Comparison of ENCODE assay signal across 9 mouse cellular contexts in the genomic region with DNA sequence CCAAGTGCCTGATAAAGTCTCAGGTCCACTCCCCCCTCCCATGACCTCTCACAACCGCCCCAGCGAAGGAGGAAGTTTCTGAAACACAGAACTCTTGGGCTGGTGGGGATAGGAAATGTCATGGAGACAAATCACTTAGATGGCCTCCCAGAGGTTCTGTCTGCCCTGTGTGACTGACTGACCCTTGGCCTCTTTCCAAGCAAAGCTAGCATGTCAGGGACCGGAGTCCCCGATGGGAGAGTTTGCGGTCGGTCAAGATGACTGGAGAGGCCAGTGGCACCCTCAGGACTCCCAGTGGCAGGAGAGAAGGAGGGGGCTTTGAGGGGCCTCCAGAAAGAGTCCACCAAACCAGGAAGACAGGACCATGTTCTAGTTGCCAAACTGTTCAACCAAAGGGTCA. TPM values are rescaled to one million over a fixed set of nuclear protein-coding genes. Genes with fewer than 3 reads are reported as not detected.
DNase-seq lines count a peak whose midpoint lies in the region; ATAC-seq and TF ChIP-seq lines count a peak whose summit lies in the region.
"Had no signal": no experiment of that assay in that cellular context is flagged by ENCODE, and none has a peak within 500 bp of the region (broad histone marks: within the 10 kb centered on the region; RNA-seq: fewer than 3 reads in every experiment).

No protein-coding gene starts in this region.

- TF ChIP-seq EP300 in liver, postnatal 0 days (IDR thresholded peaks at IDR 0.05; ENCODE audit: low read depth): no peak

- 0 out of 2 replicates have a peak overlapping the region, but pooled peaks have one; percentile 1 for H3K9ac ChIP-seq in embryonic facial prominence, embryonic 15.5 days
- H3K9ac ChIP-seq in hindbrain, embryonic 15.5 days: peak overlapping the region; percentile 88
- H3K9ac ChIP-seq in liver, postnatal 0 days (replicated peaks): no peak overlapping the region

- peak overlapping the region; percentile 86 for H3K4me2 ChIP-seq in embryonic facial prominence, embryonic 15.5 days (replicated peaks)
- H3K4me2 ChIP-seq in hindbrain, embryonic 15.5 days: peak overlapping the region; percentile 85
- no peak overlapping the region for H3K4me2 ChIP-seq in liver, postnatal 0 days (ENCODE audit: low read depth, low read length)

- TF ChIP-seq CTCF in liver, postnatal 0 days (IDR thresholded peaks at IDR 0.05; ENCODE audit: low read depth): no peak

- H3K4me3 ChIP-seq in embryonic facial prominence, embryonic 10.5 days: peak overlapping the region; percentile 89
- H3K4me3 ChIP-seq in embryonic facial prominence, embryonic 15.5 days (replicated peaks): peak overlapping the region; percentile 64
- peak overlapping the region; percentile 87 for H3K4me3 ChIP-seq in hindbrain, embryonic 15.5 days
- H3K4me3 ChIP-seq in liver, postnatal 0 days (ENCODE audit: low read depth, low read length): no peak overlapping the region

- H3K27ac ChIP-seq in embryonic facial prominence, embryonic 10.5 days (replicated peaks): peak overlapping the region; percentile 97
- no peak overlapping the region for H3K27ac ChIP-seq in embryonic facial prominence, embryonic 15.5 days (replicated peaks)
- H3K27ac ChIP-seq in hindbrain, embryonic 15.5 days (replicated peaks): peak overlapping the region; percentile 85; the same call in 1 of the 2 replicates
- no peak overlapping the region for H3K27ac ChIP-seq in liver, postnatal 0 days (ENCODE audit: low read depth)

- H3K9me3 ChIP-seq in embryonic facial prominence, embryonic 10.5 days: no peaks in the 10 kb centered on the region
- no peaks in the 10 kb centered on the region for H3K9me3 ChIP-seq in embryonic facial prominence, embryonic 15.5 days (replicated peaks)
- H3K9me3 ChIP-seq in hindbrain, embryonic 15.5 days: no peaks in the 10 kb centered on the region
- no peaks in the 10 kb centered on the region for H3K9me3 ChIP-seq in liver, postnatal 0 days (ENCODE audit: low read length)

- peaks cover 25% of the 10 kb centered on the region for H3K27me3 ChIP-seq in embryonic facial prominence, embryonic 10.5 days (replicated peaks; ENCODE audit: low read depth, poor library complexity, severe bottlenecking)
- no peaks in the 10 kb centered on the region for H3K27me3 ChIP-seq in embryonic facial prominence, embryonic 15.5 days
- H3K27me3 ChIP-seq in hindbrain, embryonic 15.5 days: no peaks in the 10 kb centered on the region
- H3K27me3 ChIP-seq in liver, postnatal 0 days (ENCODE audit: insufficient read depth, low read length): peaks cover 21% of the 10 kb centered on the region

- ATAC-seq in embryonic facial prominence, embryonic 15.5 days (ENCODE audit: insufficient number of reproducible peaks, low FRiP score, low TSS enrichment, low read depth): no peak
- no peak for ATAC-seq in hindbrain, embryonic 15.5 days (ENCODE audit: low FRiP score, low read depth)
- no peak for ATAC-seq in liver, postnatal 0 days
- no peak for ATAC-seq in frontal cortex, adult (ENCODE audit: low TSS enrichment)

- peaks cover 95% of the 10 kb centered on the region for H3K4me1 ChIP-seq in embryonic facial prominence, embryonic 10.5 days
- peaks cover 46% of the 10 kb centered on the region for H3K4me1 ChIP-seq in embryonic facial prominence, embryonic 15.5 days
- H3K4me1 ChIP-seq in hindbrain, embryonic 15.5 days (replicated peaks): peaks cover 76% of the 10 kb centered on the region
- H3K4me1 ChIP-seq in liver, postnatal 0 days (ENCODE audit: insufficient read depth): peaks cover 9% of the 10 kb centered on the region; the same call in 1 of the 2 replicates

- DNase-seq in embryonic facial prominence, embryonic 10.5 days (ENCODE audit: low spot score): no peak
- DNase-seq in liver, postnatal 0 days: peak; percentile 38
- no peak for DNase-seq in thymus, postnatal 36 days
- no peak for DNase-seq in gastrocnemius, adult 18-20 months (ENCODE audit: low spot score)
- no peak for DNase-seq in testis, postnatal 10 days (ENCODE audit: low spot score)

- 38% methylated on average over 6 of the region's 6 CpGs for WGBS in embryonic facial prominence, embryonic 10.5 days
- WGBS in embryonic facial prominence, embryonic 15.5 days: 47% methylated on average over 6 of the region's 6 CpGs
- WGBS in hindbrain, embryonic 15.5 days: 4% methylated on average over 6 of the region's 6 CpGs
- 10% methylated on average over 6 of the region's 6 CpGs for WGBS in liver, postnatal 0 days (ENCODE audit: insufficient replicate concordance)

- peaks cover 63% of the 10 kb centered on the region for H3K36me3 ChIP-seq in embryonic facial prominence, embryonic 10.5 days (replicated peaks)
- H3K36me3 ChIP-seq in embryonic facial prominence, embryonic 15.5 days: peaks cover 21% of the 10 kb centered on the region
- no peaks in the 10 kb centered on the region; the same call in 1 of the 2 replicates for H3K36me3 ChIP-seq in hindbrain, embryonic 15.5 days
- H3K36me3 ChIP-seq in liver, postnatal 0 days (replicated peaks; ENCODE audit: insufficient read depth, low read length): peaks cover 23% of the 10 kb centered on the region

RNA-seq across cellular contexts. Expression of a gene that starts 1.2 kb away (rescaled TPM):
- 29.5 and 29.8 TPM in 2 replicates for polyA plus RNA-seq in embryonic facial prominence, embryonic 10.5 days (2016; fragmentation: Nextera tagmentation; extraction: Ambion mirVana)
- 29.0 and 31.5 TPM in 2 replicates for polyA plus RNA-seq in embryonic facial prominence, embryonic 15.5 days (2015; fragmentation: Nextera tagmentation; extraction: Ambion mirVana)
- 134 and 160 TPM in 2 replicates for polyA plus RNA-seq in hindbrain, embryonic 15.5 days (2015; fragmentation: Nextera tagmentation; extraction: Ambion mirVana)
- 0.19 and 0.20 TPM in 2 replicates for polyA plus RNA-seq in liver, postnatal 0 days (2015; fragmentation: Nextera tagmentation; extraction: Ambion mirVana)
- under 1 TPM; 0.37 to 0.74 TPM for total RNA-seq in gastrocnemius, adult 18-20 months (2021)
- total RNA-seq: monocyte, adult 5-6 weeks had no signal

RNA-seq across cellular contexts. Expression of a gene that starts 9.8 kb away (rescaled TPM):
- 1.3 and 1.4 TPM in 2 replicates for polyA plus RNA-seq in embryonic facial prominence, embryonic 10.5 days (2016; fragmentation: Nextera tagmentation; extraction: Ambion mirVana)
- polyA plus RNA-seq in embryonic facial prominence, embryonic 15.5 days (2015; fragmentation: Nextera tagmentation; extraction: Ambion mirVana): 4.9 and 8.3 TPM in 2 replicates
- polyA plus RNA-seq in hindbrain, embryonic 15.5 days (2015; fragmentation: Nextera tagmentation; extraction: Ambion mirVana): 3.4 and 4.0 TPM in 2 replicates
- 0.04 and 0.05 TPM in 2 replicates for polyA plus RNA-seq in liver, postnatal 0 days (2015; fragmentation: Nextera tagmentation; extraction: Ambion mirVana)
- under 1 TPM; 0.14 to 0.83 TPM for total RNA-seq in gastrocnemius, adult 18-20 months (2021)

RNA-seq across cellular contexts. Expression of a gene that starts 21.3 kb away (rescaled TPM):
- 41.6 and 43.5 TPM in 2 replicates for polyA plus RNA-seq in embryonic facial prominence, embryonic 10.5 days (2016; fragmentation: Nextera tagmentation; extraction: Ambion mirVana)
- 25.0 and 26.5 TPM in 2 replicates for polyA plus RNA-seq in embryonic facial prominence, embryonic 15.5 days (2015; fragmentation: Nextera tagmentation; extraction: Ambion mirVana)
- polyA plus RNA-seq in hindbrain, embryonic 15.5 days (2015; fragmentation: Nextera tagmentation; extraction: Ambion mirVana): 19.6 and 20.6 TPM in 2 replicates
- polyA plus RNA-seq in liver, postnatal 0 days (2015; fragmentation: Nextera tagmentation; extraction: Ambion mirVana): 8.1 and 10.0 TPM in 2 replicates
- 1 to 10 TPM; 3.2 to 3.3 TPM for total RNA-seq in gastrocnemius, adult 18-20 months (2021)

RNA-seq across cellular contexts. Expression of a gene that starts 21.4 kb away (rescaled TPM):
- 219 and 225 TPM in 2 replicates for polyA plus RNA-seq in embryonic facial prominence, embryonic 10.5 days (2016; fragmentation: Nextera tagmentation; extraction: Ambion mirVana)
- 134 and 141 TPM in 2 replicates for polyA plus RNA-seq in embryonic facial prominence, embryonic 15.5 days (2015; fragmentation: Nextera tagmentation; extraction: Ambion mirVana)
- 61.1 and 64.2 TPM in 2 replicates for polyA plus RNA-seq in hindbrain, embryonic 15.5 days (2015; fragmentation: Nextera tagmentation; extraction: Ambion mirVana)
- polyA plus RNA-seq in liver, postnatal 0 days (2015; fragmentation: Nextera tagmentation; extraction: Ambion mirVana): 32.6 and 33.5 TPM in 2 replicates
- total RNA-seq in gastrocnemius, adult 18-20 months (2021): 10 to 100 TPM; 12.9 to 15.3 TPM

RNA-seq across cellular contexts. Expression of a gene that starts 47.0 kb away (rescaled TPM):
- polyA plus RNA-seq in embryonic facial prominence, embryonic 10.5 days (2016; fragmentation: Nextera tagmentation; extraction: Ambion mirVana): 3.2 TPM in 2 replicates
- polyA plus RNA-seq in embryonic facial prominence, embryonic 15.5 days (2015; fragmentation: Nextera tagmentation; extraction: Ambion mirVana): 12.4 and 13.4 TPM in 2 replicates
- polyA plus RNA-seq in hindbrain, embryonic 15.5 days (2015; fragmentation: Nextera tagmentation; extraction: Ambion mirVana): 71.9 and 89.4 TPM in 2 replicates
- polyA plus RNA-seq in liver, postnatal 0 days (2015; fragmentation: Nextera tagmentation; extraction: Ambion mirVana): 4.0 and 5.3 TPM in 2 replicates
- 100 to 1,000 TPM; 347 to 393 TPM for total RNA-seq in gastrocnemius, adult 18-20 months (2021)
- total RNA-seq: monocyte, adult 5-6 weeks had no signal

Comparison
In these comparisons a context has a peak if more than half of its experiments do, and no peak if none do; other contexts are left out.
1. H3K27ac ChIP-seq: peak in embryonic facial prominence, embryonic 10.5 days (single experiment) and hindbrain, embryonic 15.5 days (single experiment); none in embryonic facial prominence, embryonic 15.5 days (single experiment) and liver, postnatal 0 days (single experiment).
2. RNA of a gene that starts 1.2 kb away (polyA plus RNA-seq): 134 to 160 TPM in hindbrain, embryonic 15.5 days, 29.0 to 31.5 TPM in embryonic facial prominence, embryonic 15.5 days and 29.5 to 29.8 TPM in embryonic facial prominence, embryonic 10.5 days; 0.19 to 0.20 TPM in liver, postnatal 0 days; every median in the first group is over 10 times any median in the second.